Mouse (Mus musculus) layer of hippocampus, postnatal 10 days (tissue): Measurements from ENCODE around the gene Pdxp. TPM values are rescaled to one million over a fixed set of nuclear protein-coding genes. Genes with fewer than 3 reads are reported as not detected.

Experiments used
- DNase-seq, 2 experiments: peaks; one replicate each; pipeline ENCODE4 v3.0.0; 2021; ENCODE audit warnings: low spot score in 2 of 2
- microRNA-seq, 2 experiments: library from miRNA; unstranded; fragments of <30 nt; microRNA quantifications; one replicate each; pipeline ENCODE4 v1.2.0; 2021
- total RNA-seq, 2 experiments: library from RNA; stranded (reverse); gene quantifications; 2 replicates each; pipeline ENCODE4 v1.2.3; 2021

Gene Pdxp
- total RNA-seq, 2 experiments from 2014 or later = 135 to 139 TPM

- peak; percentile 68 to 69 for DNase-seq
Measured at GRCm38 (mm10) chr15:78962885-78963284, 49.2 kb downstream of the Pdxp start.

Small RNA genes within 50 kb of the gene (microRNA-seq; reads per million reads assigned to microRNA genes)
- 1.1 to 2.0 reads per million in 2 experiments for gene Mir6955

Other genes starting within 250 kb of the Pdxp start
- 100 to 1,000 TPM; 127 to 138 TPM for gene Elfn2, start 195.1 kb upstream of the Pdxp start, total RNA-seq
- 10 to 100 TPM in 1 of 2 experiments, 1 to 10 TPM in 1; 9.2 to 10.4 TPM for gene Mfng, start 140.4 kb upstream of the Pdxp start, total RNA-seq
- 1 to 10 TPM; 5.8 to 6.0 TPM for gene Card10, start 110.9 kb upstream of the Pdxp start, total RNA-seq
- 1 to 10 TPM; 7.6 to 8.5 TPM for gene Cdc42ep1, start 71.3 kb upstream of the Pdxp start, total RNA-seq
- not detected for gene Lgals2, start 58.4 kb upstream of the Pdxp start, total RNA-seq
- 10 to 100 TPM; 56.8 to 58.0 TPM for gene Gga1, start 36.7 kb upstream of the Pdxp start, total RNA-seq
- gene Gm49510, start 14.3 kb upstream of the Pdxp start, total RNA-seq = not detected
- gene Sh3bp1, start 14.2 kb upstream of the Pdxp start, total RNA-seq = 10 to 100 TPM in 1 of 2 experiments, 1 to 10 TPM in 1; 8.6 to 12.1 TPM
- gene Lgals1, start 12.8 kb downstream of the Pdxp start, total RNA-seq = 10 to 100 TPM; 31.2 to 37.7 TPM
- gene Nol12, start 21.0 kb downstream of the Pdxp start, total RNA-seq = 10 to 100 TPM; 43.0 to 43.2 TPM
- 10 to 100 TPM; 26.4 to 28.9 TPM for gene Triobp, start 33.8 kb downstream of the Pdxp start, total RNA-seq
- gene H1f0, start 114.5 kb downstream of the Pdxp start, total RNA-seq = 10 to 100 TPM; 80.6 to 80.7 TPM
- gene Galr3, start 128.0 kb downstream of the Pdxp start, total RNA-seq = under 1 TPM; 0.33 to 0.48 TPM
- 10 to 100 TPM; 19.5 to 22.2 TPM for gene Ankrd54, start 149.0 kb downstream of the Pdxp start, total RNA-seq
- gene Eif3l, start 161.3 kb downstream of the Pdxp start, total RNA-seq = 100 to 1,000 TPM in 1 of 2 experiments, 10 to 100 TPM in 1; 94.6 to 102 TPM
- 10 to 100 TPM; 30.4 to 33.0 TPM for gene Micall1, start 195.0 kb downstream of the Pdxp start, total RNA-seq
- gene Polr2f, start 227.1 kb downstream of the Pdxp start, total RNA-seq = 100 to 1,000 TPM; 120 to 138 TPM
- 10 to 100 TPM; 14.7 to 15.4 TPM for gene 1700088E04Rik, start 227.3 kb downstream of the Pdxp start, total RNA-seq